Mouse (Mus musculus) right cerebral cortex, adult 18-20 months (tissue): ENCODE measurements around the gene 9930104L06Rik.
"Not testable (repeated sequence)": the region's sequence is repeated elsewhere in the genome, so short reads cannot be mapped to it uniquely, and the experiment has no call there.

Experiments used
- DNase-seq: peaks from one replicate; pipeline ENCODE4 v3.0.0; 2022; ENCODE audit warnings: mixed read lengths

9930104L06Rik gene

GRCm38 (mm10) chr4:124936613-124937471 lies at the start of gene 9930104L06Rik:
Gene 9930104L06Rik (plus strand): TSS chr4:124937048.
- peak; percentile 97 for DNase-seq

- DNase-seq: peak; percentile 68
Measured at GRCm38 (mm10) chr4:124888702-124889101, 48.1 kb upstream of the 9930104L06Rik start.

- no peak for DNase-seq
Measured at GRCm38 (mm10) chr4:124889935-124890334, 46.9 kb upstream of the 9930104L06Rik start.

GRCm38 (mm10) chr4:124890831-124891230 lies 46.0 kb upstream of the 9930104L06Rik start:
- DNase-seq: peak; percentile 46

GRCm38 (mm10) chr4:124893769-124894168 lies 43.1 kb upstream of the 9930104L06Rik start:
- DNase-seq: no peak

GRCm38 (mm10) chr4:124894508-124895428 lies 42.1 kb upstream of the 9930104L06Rik start:
- DNase-seq: peak; percentile 83

GRCm38 (mm10) chr4:124898428-124898827 lies 38.4 kb upstream of the 9930104L06Rik start:
- DNase-seq: no peak

- DNase-seq: no peak
Measured at GRCm38 (mm10) chr4:124899906-124900305, 36.9 kb upstream of the 9930104L06Rik start.

- no peak for DNase-seq
Measured at GRCm38 (mm10) chr4:124905417-124905816, 31.4 kb upstream of the 9930104L06Rik start.

GRCm38 (mm10) chr4:124905971-124906822 lies 30.7 kb upstream of the 9930104L06Rik start:
- no peak for DNase-seq

- DNase-seq: no peak
Measured at GRCm38 (mm10) chr4:124928102-124928501, 8.7 kb upstream of the 9930104L06Rik start.

GRCm38 (mm10) chr4:124939211-124939610 lies 2.4 kb downstream of the 9930104L06Rik start, which contains the start of gene Cdca8:
Gene Cdca8 (minus strand): TSS chr4:124939311.
- not testable (repeated sequence) for DNase-seq

- peak; percentile 64 for DNase-seq
Measured at GRCm38 (mm10) chr4:124943022-124943421, 6.2 kb downstream of the 9930104L06Rik start.

GRCm38 (mm10) chr4:124943781-124944180 lies 6.9 kb downstream of the 9930104L06Rik start:
- DNase-seq: no peak

- no peak for DNase-seq
Measured at GRCm38 (mm10) chr4:124944961-124945360, 8.1 kb downstream of the 9930104L06Rik start.

- no peak for DNase-seq
Measured at GRCm38 (mm10) chr4:124949488-124949887, 12.6 kb downstream of the 9930104L06Rik start.

- no peak for DNase-seq
Measured at GRCm38 (mm10) chr4:124950181-124951035, 13.6 kb downstream of the 9930104L06Rik start.

- no peak for DNase-seq
Measured at GRCm38 (mm10) chr4:124951036-124951433, 14.2 kb downstream of the 9930104L06Rik start.

GRCm38 (mm10) chr4:124953546-124953945 lies 16.7 kb downstream of the 9930104L06Rik start:
- no peak for DNase-seq

- no peak for DNase-seq
Measured at GRCm38 (mm10) chr4:124957284-124957683, 20.4 kb downstream of the 9930104L06Rik start.

- no peak for DNase-seq
Measured at GRCm38 (mm10) chr4:124959062-124959461, 22.2 kb downstream of the 9930104L06Rik start.
